Mouse (Mus musculus): ENCODE results near the gene Apela.

Apela gene

GRCm38 (mm10) chr8:65037117-65037533, at the start of gene Apela:
TSS of gene Apela (minus strand) at chr8:65037336.
- DNase-seq (ENCODE audit: extremely low read depth, low read depth) = no peak

DNA sequence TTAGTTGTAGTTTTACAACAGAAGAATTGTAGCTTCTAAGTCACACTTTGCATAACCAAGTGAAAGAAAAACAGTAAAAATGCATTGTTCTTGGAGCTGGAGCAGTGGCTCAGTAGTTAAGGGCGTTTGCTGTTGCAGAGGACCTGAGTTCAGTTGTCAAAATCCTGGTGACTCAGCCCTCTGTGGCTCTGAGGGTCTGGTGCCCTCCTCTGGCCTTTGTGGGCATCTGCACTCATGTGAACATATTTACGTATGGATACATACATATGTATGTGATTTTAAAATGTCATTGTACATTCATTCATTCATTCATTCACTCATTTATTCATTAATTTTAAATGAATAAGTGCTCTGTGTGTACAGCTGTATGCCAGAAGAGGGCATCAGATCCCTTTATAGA, 48.5 kb upstream of the Apela start:
- no peak for DNase-seq (ENCODE audit: extremely low read depth, low read depth)

GRCm38 (mm10) chr8:65080731-65081130, 43.6 kb upstream of the Apela start:
- no peak for DNase-seq (ENCODE audit: extremely low read depth, low read depth)

- no peak for DNase-seq (ENCODE audit: extremely low read depth, low read depth)
Observed at GRCm38 (mm10) chr8:65074733-65075132, 37.6 kb upstream of the Apela start, which contains the start of gene Gm10663. TSS of gene Gm10663 (plus strand) at chr8:65075033.

DNA sequence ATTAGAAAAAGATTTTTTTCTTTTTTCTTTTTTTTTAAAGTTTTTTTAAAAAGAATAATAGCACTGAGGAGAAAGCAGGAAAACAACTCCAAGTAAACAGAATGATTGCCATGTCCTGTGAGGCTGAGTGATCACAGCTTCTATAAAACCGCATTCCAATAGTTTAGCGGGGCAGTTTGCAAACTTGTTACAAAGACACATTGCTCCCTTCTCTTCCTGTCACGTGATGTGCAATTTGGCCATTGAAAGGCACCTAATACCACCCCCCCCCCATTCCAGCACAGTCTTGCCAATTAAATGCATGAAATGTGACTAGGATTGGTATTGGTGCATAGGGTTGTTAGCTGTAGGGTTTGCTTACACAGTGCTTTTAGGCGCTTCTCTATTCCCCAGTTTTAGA, 33.9 kb upstream of the Apela start:
- no peak for DNase-seq (ENCODE audit: extremely low read depth, low read depth)

DNA sequence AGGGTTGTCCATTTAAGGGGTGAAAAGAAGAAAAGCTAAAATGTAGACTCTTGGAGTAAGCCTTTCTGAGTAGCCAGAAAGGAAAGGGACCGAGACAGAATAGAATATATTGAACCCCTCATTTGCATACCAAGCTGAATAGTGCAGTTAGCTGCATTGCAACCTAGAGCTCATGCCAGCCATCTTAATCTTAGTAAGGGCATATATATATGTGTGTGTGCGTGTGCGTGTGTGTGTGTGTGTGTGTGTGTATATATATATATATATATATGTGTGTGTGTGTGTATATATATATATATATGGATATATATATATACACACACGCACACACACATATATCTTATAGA, 31.3 kb upstream of the Apela start:
- DNase-seq (ENCODE audit: extremely low read depth, low read depth) = no peak

DNA sequence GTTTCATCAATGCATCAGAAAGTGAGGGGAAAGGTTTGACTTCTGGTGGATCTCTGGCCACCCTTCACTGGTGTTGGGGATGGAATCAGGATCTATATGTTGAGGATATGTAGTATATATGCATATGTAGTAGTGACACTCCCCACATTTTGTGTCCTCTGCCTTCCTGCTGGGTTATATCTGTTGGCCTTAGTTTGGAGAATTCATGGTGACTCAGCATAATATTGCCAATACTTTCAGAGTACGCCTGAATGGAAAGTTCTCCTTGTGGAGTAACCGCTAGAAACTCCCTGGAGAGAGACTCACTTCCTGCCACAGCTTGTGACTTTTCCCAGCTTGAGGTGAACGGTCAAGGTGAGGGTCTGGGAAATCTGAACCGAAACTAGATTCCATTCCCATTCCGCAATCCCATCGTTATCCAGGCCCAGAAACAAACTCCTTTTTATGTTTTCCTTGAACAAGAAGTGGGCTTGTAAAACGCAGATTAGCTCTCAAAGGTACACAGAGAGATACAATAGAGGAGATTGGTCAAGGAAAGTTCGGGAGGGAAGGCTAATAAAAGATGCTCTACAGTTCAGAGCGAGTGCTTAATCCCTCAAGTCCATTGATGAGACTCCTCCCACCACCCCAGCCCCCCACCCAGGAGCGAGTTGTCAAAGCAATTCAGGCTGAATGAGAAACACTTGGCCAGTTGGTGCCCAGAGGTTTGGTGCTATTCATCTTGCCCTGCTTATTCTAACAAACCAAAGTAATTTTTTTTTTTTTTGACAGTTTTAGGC, 30.7 kb upstream of the Apela start:
- DNase-seq (ENCODE audit: extremely low read depth, low read depth) = no peak

DNA sequence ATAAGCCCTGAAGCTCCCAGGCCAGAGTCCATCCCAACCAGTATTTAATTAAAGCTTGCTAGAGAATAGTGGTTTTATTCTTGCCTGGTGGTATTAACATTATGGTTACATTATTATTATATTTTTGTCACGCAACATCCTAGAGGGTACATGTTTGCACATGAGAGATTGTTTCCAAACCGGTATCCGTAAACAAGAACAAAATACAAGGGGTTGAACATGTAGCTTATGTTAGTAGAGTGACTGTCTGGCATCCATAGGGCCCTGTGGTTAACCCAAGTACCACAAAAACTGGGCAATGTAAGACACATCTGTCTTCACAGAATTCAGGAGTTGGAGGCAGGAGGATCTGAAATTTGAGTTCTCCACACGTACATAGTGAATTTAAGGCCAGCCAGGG, 29.9 kb upstream of the Apela start:
- no peak for DNase-seq (ENCODE audit: extremely low read depth, low read depth)

DNA sequence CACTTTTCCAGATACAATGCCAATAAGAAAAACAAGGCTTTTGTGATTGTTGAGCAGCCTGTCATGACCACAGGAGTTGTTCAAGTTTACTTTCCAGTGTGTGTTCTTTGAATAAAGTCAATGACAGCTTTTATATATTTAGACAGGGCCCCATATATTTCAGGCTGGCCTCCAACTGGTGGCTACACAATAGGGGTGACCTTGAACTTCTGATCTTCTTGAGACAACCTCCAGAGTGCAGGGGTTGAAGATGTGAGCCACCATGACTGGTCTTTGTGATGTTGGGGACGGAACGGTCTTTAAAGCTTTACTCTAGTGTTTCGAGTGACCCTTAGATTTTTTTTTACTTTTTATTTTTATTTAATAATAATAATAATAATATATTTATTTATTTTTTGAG, 28.5 kb upstream of the Apela start:
- no peak for DNase-seq (ENCODE audit: extremely low read depth, low read depth)

DNA sequence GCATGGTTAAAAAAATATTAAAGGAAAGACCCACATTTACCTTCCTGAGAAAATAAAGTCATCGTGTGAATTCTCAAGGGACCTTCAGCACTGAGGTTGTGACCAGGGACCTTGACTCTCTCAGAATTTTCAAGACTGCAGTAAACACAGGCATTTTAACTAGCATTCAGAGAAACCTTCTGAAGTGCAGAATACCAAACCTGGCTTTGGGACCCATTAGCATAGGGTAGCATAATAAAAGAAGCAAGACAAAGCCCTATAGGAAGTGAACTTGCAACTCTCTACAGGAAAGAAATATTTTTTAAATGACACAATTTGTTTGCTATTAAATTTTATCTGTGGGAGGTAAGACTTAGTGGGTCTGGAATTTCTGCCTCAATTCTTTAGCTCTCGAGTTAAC, 26.9 kb upstream of the Apela start:
- no peak for DNase-seq (ENCODE audit: extremely low read depth, low read depth)

GRCm38 (mm10) chr8:65062195-65062594, 25.1 kb upstream of the Apela start:
- no peak for DNase-seq (ENCODE audit: extremely low read depth, low read depth)

- no peak for DNase-seq (ENCODE audit: extremely low read depth, low read depth)
Observed at GRCm38 (mm10) chr8:65056722-65057121, 19.6 kb upstream of the Apela start.

DNA sequence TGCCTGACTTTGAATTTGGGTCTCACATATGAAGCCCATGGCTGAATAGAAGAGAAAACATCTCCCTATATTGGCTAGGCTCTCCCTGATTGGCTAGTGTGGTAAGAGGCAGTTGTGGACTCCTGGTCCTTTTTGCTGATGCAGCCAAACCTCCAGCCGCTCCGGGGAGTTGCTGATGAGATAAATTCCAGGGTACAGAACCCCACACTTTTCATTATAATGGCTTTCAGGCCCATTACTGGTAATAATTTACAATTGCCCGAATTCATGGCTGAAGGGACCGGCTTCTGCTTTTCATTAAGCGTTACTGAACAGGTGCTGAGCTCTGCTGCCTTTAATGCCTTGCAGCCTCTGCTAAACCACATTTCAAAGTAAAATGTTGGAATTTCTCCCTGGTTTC, 16.8 kb upstream of the Apela start:
- no peak for DNase-seq (ENCODE audit: extremely low read depth, low read depth)

DNA sequence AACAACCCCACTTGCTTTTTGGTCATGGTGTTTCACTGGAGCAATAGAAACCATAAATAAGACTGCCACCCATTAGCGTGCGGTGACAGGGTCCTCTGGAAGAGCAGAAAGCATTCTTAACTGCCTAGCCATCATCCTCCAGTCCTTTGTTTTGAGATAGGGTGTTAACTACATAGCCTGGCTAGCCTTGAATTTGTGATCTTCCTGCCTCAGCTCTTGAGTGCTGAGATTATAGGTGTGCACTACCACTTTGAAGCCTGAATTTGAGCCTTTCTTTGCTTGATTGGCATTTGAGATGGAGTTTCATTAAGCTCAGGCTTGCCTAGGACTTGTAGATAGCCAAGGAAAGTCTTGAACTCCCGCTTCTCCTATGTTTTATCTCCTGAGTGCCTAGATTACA, 16.4 kb upstream of the Apela start:
- DNase-seq (ENCODE audit: extremely low read depth, low read depth) = no peak

DNA sequence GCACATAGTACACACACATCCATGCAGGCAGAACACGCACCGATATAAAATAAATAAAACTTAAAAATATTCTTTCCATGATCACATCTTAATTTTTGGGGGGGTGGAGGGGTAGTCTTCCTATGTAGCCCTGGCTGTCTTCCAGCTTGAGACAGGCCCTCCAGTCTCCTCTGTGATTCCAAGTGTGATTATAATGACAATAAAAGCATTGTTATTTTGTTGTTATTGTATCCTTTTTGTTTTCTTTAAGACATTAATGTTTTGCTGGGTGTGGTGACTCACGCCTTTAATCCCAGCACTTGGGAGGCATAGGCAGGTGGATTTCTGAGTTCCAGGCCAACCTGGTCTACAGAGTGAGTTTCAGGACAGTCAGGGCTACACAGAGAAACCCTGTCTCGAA, 10.7 kb upstream of the Apela start:
- no peak for DNase-seq (ENCODE audit: extremely low read depth, low read depth)

- no peak for DNase-seq (ENCODE audit: extremely low read depth, low read depth)
Observed at GRCm38 (mm10) chr8:65047193-65047592, 10.1 kb upstream of the Apela start.

DNA sequence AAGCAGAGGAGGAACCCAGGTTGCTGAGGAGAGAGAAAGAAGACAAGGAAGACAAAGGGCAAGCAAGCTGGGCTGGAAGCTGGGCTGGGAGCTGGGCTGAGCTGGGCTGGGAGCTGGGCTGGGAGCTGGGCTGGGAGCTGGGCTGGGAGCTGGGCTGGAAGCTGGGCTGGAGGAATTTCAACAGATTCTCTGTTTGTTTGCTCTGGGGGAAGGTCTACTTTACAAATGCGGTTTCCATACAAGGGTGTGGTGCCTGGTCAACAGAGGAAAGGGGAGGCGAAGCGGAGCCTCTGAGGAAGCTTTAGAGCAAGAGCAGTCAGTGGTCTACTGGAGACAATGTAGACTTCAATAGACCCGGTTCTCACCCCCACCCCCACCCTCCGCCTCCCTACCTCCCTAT, 9.4 kb upstream of the Apela start:
- no peak for DNase-seq (ENCODE audit: extremely low read depth, low read depth)

DNA sequence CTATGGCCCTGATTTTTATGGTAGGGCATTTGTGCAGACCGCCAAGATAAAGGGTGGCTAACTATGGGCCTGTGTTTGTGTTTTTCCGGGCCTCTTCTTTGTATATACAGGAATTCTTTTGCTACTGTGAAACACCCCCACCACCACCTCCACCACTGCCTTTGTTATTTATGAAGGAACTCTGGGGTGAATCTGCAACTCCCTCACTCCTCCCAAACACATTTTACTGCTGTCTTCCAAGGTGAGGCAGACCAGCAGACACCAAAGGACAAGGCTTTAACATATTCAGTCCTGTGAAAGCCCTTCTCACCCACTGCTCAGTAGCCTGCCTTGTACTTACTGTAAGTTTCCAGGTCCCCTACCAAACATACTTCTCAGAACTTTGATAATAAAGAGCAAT, 3.0 kb downstream of the Apela start:
- DNase-seq (ENCODE audit: extremely low read depth, low read depth) = no peak

GRCm38 (mm10) chr8:65033056-65033455, 4.1 kb downstream of the Apela start:
- no peak for DNase-seq (ENCODE audit: extremely low read depth, low read depth)

DNA sequence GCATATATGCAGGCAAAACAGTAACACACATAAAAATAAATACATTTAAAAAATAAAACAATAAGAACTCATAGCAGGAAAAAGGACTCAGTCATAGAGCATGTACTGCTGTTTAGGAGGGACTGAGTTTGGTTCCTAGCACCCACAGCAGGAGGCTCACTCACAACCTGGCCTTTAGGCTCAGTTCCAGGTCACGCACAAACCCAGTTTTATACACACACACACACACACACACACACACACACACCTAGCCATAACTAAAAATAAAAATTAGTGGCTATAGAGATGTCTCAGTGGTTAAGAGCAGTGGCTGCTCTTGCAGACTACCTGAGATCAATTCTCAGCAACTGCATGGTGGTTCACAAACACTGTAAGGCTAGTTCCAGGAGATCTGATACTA, 5.0 kb downstream of the Apela start:
- no peak for DNase-seq (ENCODE audit: extremely low read depth, low read depth)

DNA sequence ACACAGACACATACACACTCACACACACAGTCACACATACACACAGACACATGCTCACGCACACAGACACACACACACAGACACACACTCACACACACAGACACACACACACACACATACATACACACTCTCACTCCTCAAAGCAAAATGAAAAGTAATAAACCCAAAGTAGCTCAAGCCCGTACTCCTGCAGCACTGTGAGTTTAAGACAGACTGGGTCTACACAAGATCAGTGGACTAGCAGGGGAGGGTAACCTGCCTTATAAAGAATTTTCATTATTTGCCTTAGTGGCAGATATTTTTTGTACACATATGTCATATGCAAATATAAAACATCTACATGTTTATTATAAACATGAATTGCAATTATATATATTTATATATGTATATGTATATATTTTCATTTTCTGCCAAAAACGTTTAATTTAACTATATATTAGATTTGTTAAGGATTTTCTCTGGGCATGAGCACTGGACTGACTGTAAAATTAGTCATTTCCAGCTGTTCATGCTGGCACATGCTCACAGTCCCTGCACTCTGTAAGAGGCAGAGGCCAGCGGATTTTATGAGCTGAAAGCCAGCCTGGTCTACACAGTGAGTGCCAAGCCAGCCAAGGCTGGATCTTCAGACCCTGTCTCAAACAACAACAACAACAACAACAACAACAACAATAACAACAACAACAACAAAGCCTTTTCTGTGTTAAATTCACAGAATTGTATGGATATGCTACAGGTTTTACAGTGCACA, 6.2 kb downstream of the Apela start:
- no peak for DNase-seq (ENCODE audit: extremely low read depth, low read depth)

DNA sequence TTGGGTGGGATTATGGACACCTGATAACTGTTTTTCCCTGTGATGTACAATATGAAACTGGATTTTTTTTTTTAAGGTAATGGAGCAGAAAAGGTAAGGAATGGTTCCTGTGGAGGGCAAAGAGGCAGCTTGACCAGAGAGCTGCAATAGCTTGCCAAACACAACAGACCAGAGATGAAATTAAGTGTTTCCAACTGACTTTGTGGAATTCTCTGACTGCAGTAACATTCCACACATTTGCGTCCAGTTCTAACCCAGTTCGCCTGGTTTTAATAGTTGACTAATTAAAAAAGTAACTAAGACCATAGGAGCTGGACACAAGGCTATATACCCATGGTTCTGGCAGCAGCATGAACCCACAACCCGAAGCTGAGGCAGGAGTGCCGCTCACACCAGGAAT, 7.4 kb downstream of the Apela start:
- no peak for DNase-seq (ENCODE audit: extremely low read depth, low read depth)

Measured in MEL-GATA-1-ER (cell line).